Mouse (Mus musculus) cerebellum, postnatal 10 days (tissue): Measurements from ENCODE around the gene Bex4.

Source experiments
- DNase-seq, 2 experiments: peaks; one replicate each; pipeline ENCODE4 v3.0.0; 2021; ENCODE audit warnings: mixed read lengths in 2 of 2

The Bex4 gene

GRCm38 (mm10) chrX:136138827-136139639 is at the start of gene Bex4:
TSS of gene Bex4 (plus strand) at chrX:136138996.
- peak in 1 of 2 experiments; percentile 11 for DNase-seq

GRCm38 (mm10) chrX:136092497-136093279 is 46.1 kb upstream of the Bex4 start:
- no peak for DNase-seq

GRCm38 (mm10) chrX:136094421-136094820 is 44.4 kb upstream of the Bex4 start:
- peak in 1 of 2 experiments; percentile 2 for DNase-seq

- no peak for DNase-seq
Measured at GRCm38 (mm10) chrX:136104046-136104723, 34.6 kb upstream of the Bex4 start.

GRCm38 (mm10) chrX:136104724-136105088 is 34.1 kb upstream of the Bex4 start:
- DNase-seq, result no peak

GRCm38 (mm10) chrX:136107942-136108341 is 30.9 kb upstream of the Bex4 start:
- DNase-seq, result peak; percentile 73 to 79

- peak in 1 of 2 experiments; percentile 1 for DNase-seq
Measured at GRCm38 (mm10) chrX:136115015-136115414, 23.8 kb upstream of the Bex4 start.

GRCm38 (mm10) chrX:136115419-136115961 is 23.3 kb upstream of the Bex4 start:
- peak; percentile 83 to 86 for DNase-seq

- DNase-seq, result no peak
Measured at GRCm38 (mm10) chrX:136127038-136127743, 11.6 kb upstream of the Bex4 start.

GRCm38 (mm10) chrX:136127744-136128064 is 11.1 kb upstream of the Bex4 start:
- DNase-seq, result peak; percentile 64 to 77

- DNase-seq, result no peak
Measured at GRCm38 (mm10) chrX:136135559-136135958, 3.2 kb upstream of the Bex4 start.

- DNase-seq, result peak; percentile 5 to 7
Measured at GRCm38 (mm10) chrX:136139640-136140004, 826 bp downstream of the Bex4 start.

- DNase-seq, result no peak
Measured at GRCm38 (mm10) chrX:136141385-136141784, 2.6 kb downstream of the Bex4 start.

GRCm38 (mm10) chrX:136143711-136144110 is 4.9 kb downstream of the Bex4 start:
- DNase-seq, result no peak

GRCm38 (mm10) chrX:136144195-136144594 is 5.4 kb downstream of the Bex4 start:
- no peak for DNase-seq

GRCm38 (mm10) chrX:136170625-136171024 is 31.8 kb downstream of the Bex4 start:
- DNase-seq, result no peak

GRCm38 (mm10) chrX:136171189-136172117 is 32.7 kb downstream of the Bex4 start:
- peak; percentile 76 to 77 for DNase-seq

- DNase-seq, result peak; percentile 83 to 87
Measured at GRCm38 (mm10) chrX:136172118-136172551, 33.3 kb downstream of the Bex4 start, which contains the start of gene Tceal8. TSS of gene Tceal8 (minus strand) at chrX:136172342.

- peak in 1 of 2 experiments; percentile 13 for DNase-seq
Measured at GRCm38 (mm10) chrX:136172786-136173185, 34.0 kb downstream of the Bex4 start.

- DNase-seq, result no peak
Measured at GRCm38 (mm10) chrX:136180897-136181553, 42.2 kb downstream of the Bex4 start.

GRCm38 (mm10) chrX:136183107-136183506 is 44.3 kb downstream of the Bex4 start:
- no peak for DNase-seq
